Comparison of ENCODE assay signal across 15 mouse cellular contexts in genomic region chr7:129525985-129526384, GRCm38 (mm10).
DNase-seq lines count a peak whose midpoint lies in the region; ATAC-seq and TF ChIP-seq lines count a peak whose summit lies in the region.
"Had no signal": no experiment of that assay in that cellular context is flagged by ENCODE, and none has a peak within 500 bp of the region (broad histone marks: within the 10 kb centered on the region; RNA-seq: fewer than 3 reads in every experiment).

No protein-coding gene starts in this region.

- 41% methylated on average over 3 of the region's 3 CpGs for WGBS in hindbrain, embryonic 14.5 days
- WGBS in hindbrain, embryonic 12.5 days = 43% methylated on average over 3 of the region's 3 CpGs
- 36% methylated on average over 3 of the region's 3 CpGs for WGBS in lung, embryonic 16.5 days
- WGBS in lung, adult 2 months = 57% methylated on average over 3 of the region's 3 CpGs
- WGBS in neural tube, embryonic 13.5 days = 34% methylated on average over 3 of the region's 3 CpGs

- H3K27me3 ChIP-seq in hindbrain, embryonic 14.5 days (ENCODE audit: control insufficient read depth, insufficient read depth, low read length) = no peaks in the 10 kb centered on the region
- H3K27me3 ChIP-seq in hindbrain, embryonic 12.5 days = no peaks in the 10 kb centered on the region
- no peaks in the 10 kb centered on the region for H3K27me3 ChIP-seq in lung, embryonic 16.5 days (ENCODE audit: control insufficient read depth, insufficient read depth, low read depth, low read length)
- H3K27me3 ChIP-seq in neural tube, embryonic 13.5 days = no peaks in the 10 kb centered on the region
- H3K27me3 ChIP-seq: midbrain, embryonic 15.5 days; stomach, embryonic 15.5 days had no signal

- DNase-seq in hindbrain, embryonic 14.5 days (ENCODE audit: low spot score) = no peak
- no peak for DNase-seq in lung, adult 2 months
- peak; percentile 43 for DNase-seq in brain, embryonic 14.5 days (ENCODE audit: low read depth)
- DNase-seq in urinary bladder, adult 2 months (ENCODE audit: low spot score) = no peak
- DNase-seq in spleen, adult 18-20 months = no peak
- DNase-seq: B cell, adult 2 months; heart, postnatal 36 days; kidney, adult 18-20 months; thymus, postnatal 14 days had no signal

- H3K9ac ChIP-seq in hindbrain, embryonic 14.5 days = no peak overlapping the region
- H3K9ac ChIP-seq in hindbrain, embryonic 12.5 days = no peak overlapping the region
- H3K9ac ChIP-seq in lung, embryonic 16.5 days (ENCODE audit: low read length) = no peak overlapping the region
- no peak overlapping the region for H3K9ac ChIP-seq in neural tube, embryonic 13.5 days
- H3K9ac ChIP-seq: midbrain, embryonic 15.5 days; stomach, embryonic 15.5 days had no signal

- H3K4me2 ChIP-seq in hindbrain, embryonic 14.5 days (replicated peaks) = no peak overlapping the region
- H3K4me2 ChIP-seq in hindbrain, embryonic 12.5 days (replicated peaks) = no peak overlapping the region
- H3K4me2 ChIP-seq in lung, embryonic 16.5 days (ENCODE audit: low read depth, low read length) = no peak overlapping the region
- no peak overlapping the region for H3K4me2 ChIP-seq in neural tube, embryonic 13.5 days
- H3K4me2 ChIP-seq: midbrain, embryonic 15.5 days; stomach, embryonic 15.5 days had no signal

- no peaks in the 10 kb centered on the region for H3K4me1 ChIP-seq in hindbrain, embryonic 14.5 days (replicated peaks; ENCODE audit: control insufficient read depth, insufficient read depth, low read length)
- no peaks in the 10 kb centered on the region for H3K4me1 ChIP-seq in hindbrain, embryonic 12.5 days
- H3K4me1 ChIP-seq in lung, embryonic 16.5 days (replicated peaks; ENCODE audit: control insufficient read depth, insufficient read depth, low read length) = no peaks in the 10 kb centered on the region
- no peaks in the 10 kb centered on the region for H3K4me1 ChIP-seq in lung, adult 2 months (ENCODE audit: control insufficient read depth, insufficient read depth, low read length)
- no peaks in the 10 kb centered on the region; the same call in 1 of the 2 replicates for H3K4me1 ChIP-seq in neural tube, embryonic 13.5 days (replicated peaks)
- H3K4me1 ChIP-seq: midbrain, embryonic 15.5 days; stomach, embryonic 15.5 days had no signal

- no peak for TF ChIP-seq POLR2A in lung, adult 2 months (IDR thresholded peaks at IDR 0.05; ENCODE audit: borderline replicate concordance, extremely low read depth, low read depth, low read length)
- TF ChIP-seq POLR2A in brain, embryonic 14.5 days (IDR thresholded peaks at IDR 0.05; ENCODE audit: borderline replicate concordance, extremely low read depth, insufficient read depth, insufficient read length, poor library complexity, severe bottlenecking) = no peak

- H3K4me3 ChIP-seq in hindbrain, embryonic 14.5 days (replicated peaks; ENCODE audit: low read length) = no peak overlapping the region
- H3K4me3 ChIP-seq in hindbrain, embryonic 12.5 days = no peak overlapping the region
- no peak overlapping the region for H3K4me3 ChIP-seq in lung, embryonic 16.5 days (ENCODE audit: low read length)
- no peak overlapping the region for H3K4me3 ChIP-seq in lung, adult 2 months (replicated peaks; ENCODE audit: extremely low read depth, low read depth, low read length)
- H3K4me3 ChIP-seq in neural tube, embryonic 13.5 days = no peak overlapping the region
- H3K4me3 ChIP-seq: midbrain, embryonic 15.5 days; stomach, embryonic 15.5 days had no signal

- ATAC-seq in hindbrain, embryonic 14.5 days (ENCODE audit: low FRiP score) = no peak; the same call in 1 of the 2 replicates
- ATAC-seq in hindbrain, embryonic 12.5 days (ENCODE audit: low FRiP score) = no peak
- ATAC-seq in lung, embryonic 16.5 days (ENCODE audit: low read depth) = peak; percentile 43; the same call in 1 of the 2 replicates
- peak; percentile 50; the same call in 1 of the 2 replicates for ATAC-seq in neural tube, embryonic 13.5 days (ENCODE audit: low read depth)
- ATAC-seq: midbrain, embryonic 15.5 days had no signal

- H3K36me3 ChIP-seq in hindbrain, embryonic 14.5 days (replicated peaks; ENCODE audit: control insufficient read depth, insufficient read depth) = no peaks in the 10 kb centered on the region
- no peaks in the 10 kb centered on the region for H3K36me3 ChIP-seq in hindbrain, embryonic 12.5 days
- no peaks in the 10 kb centered on the region for H3K36me3 ChIP-seq in lung, embryonic 16.5 days (ENCODE audit: control insufficient read depth, insufficient read depth, low read length)
- H3K36me3 ChIP-seq in neural tube, embryonic 13.5 days = no peaks in the 10 kb centered on the region
- H3K36me3 ChIP-seq: midbrain, embryonic 15.5 days; stomach, embryonic 15.5 days had no signal

- 0 out of 2 replicates have a peak overlapping the region, but pooled peaks have one; percentile 16 for H3K27ac ChIP-seq in hindbrain, embryonic 14.5 days
- H3K27ac ChIP-seq in hindbrain, embryonic 12.5 days = no peak overlapping the region
- H3K27ac ChIP-seq in lung, embryonic 16.5 days (ENCODE audit: low read length) = no peak overlapping the region
- peak overlapping the region; percentile 46; the same call in 1 of the 2 replicates for H3K27ac ChIP-seq in neural tube, embryonic 13.5 days (replicated peaks)
- H3K27ac ChIP-seq: macrophage; midbrain, embryonic 15.5 days; stomach, embryonic 15.5 days had no signal

- H3K9me3 ChIP-seq in hindbrain, embryonic 14.5 days (ENCODE audit: control insufficient read depth, low read length) = no peaks in the 10 kb centered on the region
- H3K9me3 ChIP-seq in hindbrain, embryonic 12.5 days (replicated peaks) = no peaks in the 10 kb centered on the region
- H3K9me3 ChIP-seq in lung, embryonic 16.5 days (ENCODE audit: control insufficient read depth, low read length) = no peaks in the 10 kb centered on the region
- no peaks in the 10 kb centered on the region for H3K9me3 ChIP-seq in neural tube, embryonic 13.5 days
- H3K9me3 ChIP-seq: midbrain, embryonic 15.5 days; stomach, embryonic 15.5 days had no signal

- TF ChIP-seq CTCF in lung, adult 2 months (IDR thresholded peaks at IDR 0.05; ENCODE audit: insufficient read depth, low read length) = no peak
- no peak for TF ChIP-seq CTCF in brain, embryonic 14.5 days (IDR thresholded peaks at IDR 0.05; ENCODE audit: borderline replicate concordance, extremely low read depth, insufficient read depth, insufficient read length)

Comparison
In these comparisons a context has a peak if more than half of its experiments do, and no peak if none do; other contexts are left out.
1. H3K27ac ChIP-seq: peak in hindbrain, embryonic 14.5 days (single experiment) and neural tube, embryonic 13.5 days (single experiment); none in hindbrain, embryonic 12.5 days (single experiment) and lung, embryonic 16.5 days (single experiment).
2. ATAC-seq: peak in lung, embryonic 16.5 days (single experiment) and neural tube, embryonic 13.5 days (single experiment); none in hindbrain, embryonic 14.5 days (single experiment) and hindbrain, embryonic 12.5 days (single experiment).